Mouse (Mus musculus) R1 (cell line): ENCODE measurements around the gene Prkcg.
"Not testable (repeated sequence)": the region's sequence is repeated elsewhere in the genome, so short reads cannot be mapped to it uniquely, and the experiment has no call there.

Source experiments
- DNase-seq: peaks from one replicate; pipeline ENCODE4 v3.0.0-alpha.2; 2018; ENCODE audit warnings: low read depth, low spot score

The Prkcg gene

DNA sequence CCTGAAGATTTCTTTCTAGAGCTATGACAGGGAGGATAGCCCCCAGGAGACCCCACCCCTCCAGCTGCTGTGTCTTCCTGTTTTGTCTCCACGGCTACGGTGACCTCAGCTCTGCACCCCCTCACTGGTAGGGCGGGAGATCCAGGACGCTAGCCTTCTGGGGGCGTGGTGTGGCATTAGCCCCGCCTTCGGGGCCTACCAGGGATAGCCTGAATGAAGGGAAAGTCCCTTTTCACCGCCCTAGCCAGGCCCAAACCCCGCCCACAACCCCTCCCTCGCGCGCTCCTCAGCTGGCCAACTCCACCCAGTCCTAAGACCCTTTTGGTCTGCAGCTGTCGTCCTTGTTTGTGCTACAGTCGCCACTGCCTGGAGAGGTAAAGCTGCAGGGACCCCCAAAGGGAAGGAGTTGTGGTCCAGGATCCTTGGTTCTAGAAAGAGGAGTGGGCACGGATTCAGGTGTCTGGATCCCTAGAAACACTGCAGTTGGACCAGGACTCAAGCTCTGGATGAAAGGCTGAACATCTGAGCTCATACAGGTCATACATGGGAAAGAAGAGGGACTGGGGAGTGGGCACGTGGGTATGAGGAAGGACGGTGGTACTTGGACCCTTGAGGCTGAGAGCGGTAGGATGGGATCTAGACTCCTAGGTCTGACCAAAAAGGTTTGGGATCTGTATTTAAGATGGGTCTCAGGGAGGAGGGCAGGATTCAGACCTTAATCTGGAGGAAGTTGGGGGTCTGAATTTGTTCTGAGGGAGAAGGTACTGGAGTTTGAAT lies 1.5 kb downstream of the Prkcg start:
- peak; percentile 99 for DNase-seq

DNA sequence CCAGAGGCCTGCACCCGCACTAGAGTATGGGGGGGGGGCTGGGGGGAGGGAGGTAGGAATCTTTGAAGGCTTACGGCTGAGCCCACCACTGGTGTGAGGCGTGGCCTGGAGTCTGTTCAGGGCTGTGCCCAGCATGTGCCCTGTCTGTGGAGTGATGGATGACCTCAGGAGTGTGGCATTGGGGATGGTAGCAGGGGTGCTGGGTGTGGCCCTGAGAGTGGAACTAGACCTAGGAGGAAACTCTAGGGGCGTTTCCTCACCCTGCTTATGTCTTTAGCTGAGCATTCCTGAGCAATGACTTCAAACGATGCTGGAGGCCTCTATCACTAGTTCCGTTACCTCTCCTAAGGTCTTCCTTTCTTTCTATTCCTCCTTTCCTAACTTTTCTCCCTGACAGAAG lies 2.2 kb downstream of the Prkcg start:
- peak; percentile 91 for DNase-seq

DNA sequence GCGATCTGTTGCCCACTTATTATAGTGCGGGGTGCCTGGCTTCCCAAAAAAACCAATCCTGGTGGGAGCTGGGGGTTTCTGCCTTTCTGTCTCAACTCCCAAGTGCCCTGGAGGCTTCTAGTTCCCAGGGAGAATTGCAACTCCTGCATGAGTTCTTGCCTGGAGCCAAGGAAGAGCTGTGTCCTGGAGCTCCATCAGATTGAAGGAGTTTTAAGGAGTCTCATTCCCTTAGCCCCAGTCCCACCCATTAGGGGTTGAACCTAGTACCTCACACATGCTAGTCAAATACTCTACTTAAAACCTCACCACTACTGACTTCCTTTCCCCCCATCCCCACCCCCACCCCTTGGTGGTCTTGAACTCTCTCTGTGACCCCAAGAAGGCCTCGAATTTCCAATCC lies 2.8 kb downstream of the Prkcg start:
- DNase-seq: no peak

DNA sequence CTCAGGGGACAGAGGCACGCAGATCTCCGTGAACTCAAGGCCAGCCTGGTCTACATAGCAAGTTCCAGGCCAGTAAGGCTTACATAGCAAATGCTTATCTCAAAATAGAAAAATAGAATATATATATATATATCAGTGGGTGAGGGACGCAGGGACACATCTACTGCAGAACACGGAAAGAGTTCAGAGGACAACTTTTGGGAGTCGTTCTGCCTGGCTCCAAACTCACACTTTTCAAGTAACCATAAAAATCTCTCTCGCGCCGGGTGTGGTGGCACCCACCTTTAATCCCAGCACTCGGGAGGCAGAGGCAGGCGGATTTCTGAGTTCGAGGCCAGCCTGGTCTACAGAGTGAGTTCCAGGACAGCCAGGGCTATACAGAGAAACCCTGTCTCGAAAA lies 3.3 kb downstream of the Prkcg start:
- DNase-seq: not testable (repeated sequence)

DNA sequence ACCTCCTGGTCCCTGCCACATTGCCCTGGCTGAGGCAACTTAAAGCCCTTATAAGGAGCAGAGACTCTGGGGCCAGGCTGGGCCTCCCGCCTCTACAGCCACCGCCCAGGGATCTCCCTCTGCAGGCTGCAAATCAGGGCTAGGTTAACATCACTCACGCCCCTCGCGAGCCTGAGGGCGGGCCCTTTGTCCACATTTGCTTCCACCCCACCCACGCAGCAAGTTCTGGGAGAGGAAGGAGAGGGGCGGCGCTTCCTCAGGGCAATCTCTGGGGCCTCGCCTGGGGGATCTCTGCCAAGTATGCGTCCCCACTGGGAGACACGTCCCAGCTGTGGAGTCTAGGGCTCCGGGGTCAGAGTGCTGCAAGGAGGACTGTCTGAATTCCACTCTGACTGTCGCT lies 3.8 kb downstream of the Prkcg start:
- peak; percentile 99 for DNase-seq

DNA sequence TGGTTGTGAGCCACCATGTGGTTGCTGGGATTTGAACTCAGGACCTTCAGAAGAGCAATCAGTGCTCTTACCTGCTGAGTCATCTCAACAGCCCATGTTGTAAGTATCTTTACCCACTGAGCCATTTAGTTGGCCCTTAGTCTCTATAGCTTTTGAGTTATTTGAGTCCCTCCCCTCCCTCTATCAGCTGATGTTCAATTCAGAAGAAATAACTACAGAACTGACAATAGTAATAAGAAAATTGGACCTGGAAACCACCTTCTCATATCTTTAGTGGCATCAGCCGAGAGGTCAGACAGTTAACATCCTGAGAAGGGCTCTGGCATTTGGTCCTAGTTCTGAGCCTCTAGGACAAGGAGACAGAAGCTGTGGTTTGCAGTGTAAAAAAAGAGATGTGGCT lies 5.8 kb downstream of the Prkcg start:
- no peak for DNase-seq

DNA sequence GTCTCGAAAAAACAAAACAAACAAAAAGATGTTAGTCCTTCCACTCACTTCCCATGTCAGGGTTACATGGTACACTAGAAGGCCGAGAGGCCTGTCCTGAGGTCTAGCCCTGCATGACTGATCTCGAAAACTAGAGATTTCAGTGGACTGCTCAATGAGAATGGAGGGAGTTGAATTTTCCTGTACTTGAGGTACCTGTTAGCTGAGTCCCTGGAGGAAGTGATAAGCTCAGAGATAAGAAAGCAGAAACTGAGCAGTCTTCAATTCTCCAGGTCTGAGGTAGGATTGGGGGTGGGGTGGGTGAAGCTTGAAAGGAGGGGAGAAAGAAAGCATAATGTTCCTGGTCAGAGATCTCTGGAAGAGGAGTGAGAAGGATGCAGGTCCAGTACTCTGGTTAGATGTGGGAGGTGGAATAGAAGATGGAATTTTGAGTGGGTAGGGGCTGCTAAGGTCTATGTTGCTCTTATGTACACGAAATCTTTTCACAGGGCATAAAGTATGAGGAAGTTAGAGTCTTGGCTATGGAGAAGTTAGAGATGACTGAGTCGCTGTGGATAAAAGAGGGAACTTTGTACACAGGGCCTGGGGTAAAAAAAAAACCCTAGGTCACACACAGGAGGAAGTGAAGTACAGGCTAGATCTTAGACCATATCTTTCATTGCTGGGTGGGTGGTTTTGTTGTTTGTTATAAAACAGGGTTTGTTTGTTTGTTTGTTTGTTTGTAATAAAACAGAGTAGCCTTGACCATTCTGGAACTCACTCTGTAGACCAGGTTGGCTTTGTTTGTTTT lies 6.5 kb downstream of the Prkcg start:
- no peak for DNase-seq

DNA sequence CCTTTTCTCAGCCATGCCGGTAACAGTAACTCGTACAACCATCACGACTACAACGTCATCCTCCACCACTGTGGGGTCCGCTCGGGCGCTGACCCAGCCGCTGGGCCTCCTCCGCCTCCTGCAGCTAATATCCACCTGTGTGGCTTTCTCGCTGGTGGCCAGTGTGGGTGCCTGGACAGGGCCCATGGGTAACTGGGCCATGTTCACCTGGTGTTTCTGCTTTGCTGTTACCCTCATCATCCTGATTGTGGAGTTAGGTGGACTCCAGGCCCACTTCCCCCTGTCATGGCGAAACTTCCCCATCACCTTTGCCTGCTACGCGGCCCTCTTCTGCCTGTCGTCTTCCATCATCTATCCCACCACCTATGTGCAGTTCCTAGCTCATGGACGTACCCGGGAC lies 7.7 kb downstream of the Prkcg start:
- DNase-seq: no peak

DNA sequence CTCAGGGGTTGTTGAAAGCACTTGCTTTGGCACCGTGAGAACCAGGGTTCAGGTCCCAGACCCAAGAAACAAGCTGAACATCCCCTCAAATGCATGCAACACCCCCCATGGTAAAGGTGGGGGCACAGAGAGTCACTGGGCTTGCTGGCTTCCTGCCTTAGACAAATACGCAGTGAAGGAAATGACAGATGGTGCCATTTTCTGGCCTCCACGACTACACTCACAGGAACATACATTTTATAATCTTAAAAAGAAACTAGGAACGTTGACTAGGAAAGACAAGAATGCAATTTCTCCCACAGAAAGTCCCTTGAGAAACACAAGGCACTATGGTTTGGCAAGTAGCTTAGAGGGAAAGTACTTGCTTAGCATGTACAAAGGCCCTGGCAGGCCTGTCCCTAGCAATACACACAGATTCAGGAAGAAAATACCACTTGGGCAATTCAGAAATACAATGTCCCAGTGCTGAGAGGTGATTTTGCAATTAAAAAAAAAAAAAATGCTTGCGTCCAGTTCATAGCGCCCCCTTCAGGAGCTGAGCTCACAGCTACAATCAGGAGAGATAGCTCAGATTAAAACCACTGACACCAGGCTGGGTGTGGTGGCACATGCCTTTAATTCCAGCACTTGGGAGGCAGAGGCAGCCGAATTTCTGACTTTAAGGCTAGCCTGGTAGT lies 11.1 kb downstream of the Prkcg start:
- peak; percentile 90 for DNase-seq

DNA sequence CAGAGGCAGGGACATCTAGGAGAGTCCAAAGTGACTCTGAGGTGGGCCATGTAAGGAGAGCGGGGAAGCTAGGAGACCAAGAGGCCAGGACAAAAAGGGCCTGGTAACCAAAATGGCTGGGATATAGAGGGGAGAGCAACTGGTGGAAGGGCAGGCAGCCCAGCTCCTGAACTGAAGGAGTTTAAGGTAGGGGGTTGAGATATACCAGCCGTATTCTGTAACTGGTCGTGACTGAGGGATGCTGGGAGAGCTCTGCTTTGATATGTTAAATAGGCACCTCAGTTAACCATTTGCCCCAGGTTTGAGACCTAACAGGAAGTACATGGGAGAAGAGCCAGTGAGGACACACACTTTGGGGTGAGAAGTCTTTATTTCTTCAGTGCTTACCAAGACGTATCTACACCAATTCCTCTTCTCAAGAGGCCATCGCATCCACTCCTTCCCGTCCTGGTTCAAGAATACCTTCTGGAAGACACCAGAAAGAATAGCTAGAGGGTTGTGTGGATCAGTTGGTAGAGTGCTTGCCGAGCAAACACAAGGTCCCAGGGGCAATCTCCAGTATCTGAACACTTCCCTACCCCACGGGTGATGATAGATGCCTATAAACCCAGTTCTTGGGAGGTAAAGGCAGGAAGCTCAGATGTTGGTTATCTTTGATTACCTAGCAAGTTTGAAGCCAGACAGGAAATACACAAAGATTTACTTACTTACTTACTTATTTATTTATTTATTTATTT lies 12.1 kb downstream of the Prkcg start:
- peak; percentile 76 for DNase-seq

DNA sequence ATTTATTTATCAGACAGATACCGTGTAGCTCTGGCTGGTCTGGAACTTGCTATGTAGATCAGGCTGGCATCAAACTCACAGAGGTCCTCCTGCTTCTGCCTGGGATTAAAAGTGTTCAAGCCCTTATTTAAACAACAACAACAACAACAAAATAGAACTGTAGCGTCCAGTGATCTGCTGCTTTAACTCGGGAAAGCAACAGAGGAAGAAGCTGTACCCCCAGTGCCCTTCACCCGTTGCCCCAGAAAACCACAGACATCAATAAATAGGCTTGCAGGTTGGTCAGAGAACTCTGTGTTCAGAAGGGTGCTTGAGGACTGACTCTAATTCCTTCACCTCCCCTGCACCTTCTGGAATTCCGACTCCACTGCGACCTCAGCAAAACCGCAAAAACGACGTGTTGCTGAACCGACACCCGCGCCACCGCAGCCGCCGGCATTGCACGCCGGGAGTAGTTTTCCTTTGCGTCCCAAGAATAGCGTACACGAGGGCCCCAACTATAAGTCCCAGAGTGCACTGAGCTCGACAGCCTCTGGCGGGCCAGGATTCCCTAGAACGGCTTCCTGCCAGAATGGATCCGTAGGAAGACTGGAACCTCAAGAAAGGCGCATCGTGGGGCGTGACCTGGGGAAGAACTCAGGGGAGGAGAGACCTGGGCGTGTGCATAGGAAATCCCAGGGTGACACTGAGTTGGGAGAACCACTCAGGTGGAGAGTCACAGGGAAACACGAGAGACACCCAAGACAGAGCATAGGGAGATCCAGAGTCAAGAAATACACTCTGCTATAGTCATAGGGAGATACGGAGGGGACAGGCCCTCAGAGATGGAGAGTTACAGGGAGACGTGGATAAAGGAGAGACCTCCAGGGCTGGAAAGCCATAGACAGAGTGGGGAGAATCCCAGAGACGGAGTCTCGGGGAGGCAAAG lies 12.9 kb downstream of the Prkcg start:
- peak; percentile 80 for DNase-seq

DNA sequence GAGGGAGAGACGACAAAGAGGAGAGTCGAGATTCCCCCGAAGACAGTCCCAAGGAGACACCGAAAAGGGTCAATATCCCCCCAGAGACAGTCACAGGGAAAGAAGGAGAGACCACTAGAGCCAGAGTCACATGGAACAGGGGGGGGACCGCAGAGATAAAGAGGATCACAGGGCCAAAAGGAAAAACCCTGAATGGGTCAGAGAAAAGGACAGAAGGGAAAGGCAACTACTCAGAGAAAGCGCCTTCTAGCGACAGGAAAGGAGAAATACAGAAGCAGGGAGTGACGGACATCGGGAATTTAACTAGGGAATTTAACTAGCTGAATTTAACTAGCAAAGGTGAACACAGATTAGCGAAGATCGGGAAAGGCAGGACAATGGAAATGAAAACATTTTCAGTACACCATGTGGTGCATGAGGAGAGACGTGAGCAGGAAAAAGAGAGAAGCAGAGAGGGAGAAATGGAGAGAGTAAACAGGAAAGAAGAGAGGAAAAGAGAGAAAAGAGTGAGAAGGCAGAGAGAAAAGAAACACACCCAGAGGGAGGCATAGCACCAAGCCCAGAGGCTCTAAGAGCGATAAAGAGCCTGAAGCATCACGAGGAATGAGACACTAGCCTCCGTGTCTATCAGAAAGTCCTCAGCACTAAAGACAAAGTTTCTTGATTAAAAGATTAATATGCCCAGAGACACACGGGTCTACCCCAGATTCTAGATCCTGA lies 13.7 kb downstream of the Prkcg start:
- peak; percentile 85 for DNase-seq

DNA sequence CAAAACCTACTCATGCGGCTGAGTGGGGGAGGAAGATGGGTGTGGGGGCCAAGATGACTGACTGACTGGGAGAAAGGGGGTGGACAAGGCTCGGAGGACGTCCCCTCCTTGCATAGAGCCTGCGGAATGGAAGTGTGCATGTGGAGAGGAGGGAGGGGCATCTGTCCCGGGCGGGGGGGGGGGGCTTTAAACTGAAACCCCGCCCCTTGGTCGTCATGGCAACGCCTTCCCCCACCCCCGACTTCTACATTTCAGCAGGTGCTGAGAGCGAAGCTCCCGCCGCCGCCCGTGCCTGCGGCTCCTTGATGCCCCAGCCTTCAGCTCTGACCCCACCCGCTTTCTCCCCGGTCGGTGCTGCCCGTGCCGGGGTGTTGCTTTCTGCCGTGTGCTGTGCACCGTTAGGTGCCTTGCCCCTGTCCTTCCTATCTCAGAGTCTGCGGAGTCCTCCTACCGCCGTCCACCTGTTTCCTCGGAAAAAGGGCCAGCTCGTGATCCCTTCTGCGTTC lies 14.3 kb downstream of the Prkcg start:
- DNase-seq: peak; percentile 89

DNA sequence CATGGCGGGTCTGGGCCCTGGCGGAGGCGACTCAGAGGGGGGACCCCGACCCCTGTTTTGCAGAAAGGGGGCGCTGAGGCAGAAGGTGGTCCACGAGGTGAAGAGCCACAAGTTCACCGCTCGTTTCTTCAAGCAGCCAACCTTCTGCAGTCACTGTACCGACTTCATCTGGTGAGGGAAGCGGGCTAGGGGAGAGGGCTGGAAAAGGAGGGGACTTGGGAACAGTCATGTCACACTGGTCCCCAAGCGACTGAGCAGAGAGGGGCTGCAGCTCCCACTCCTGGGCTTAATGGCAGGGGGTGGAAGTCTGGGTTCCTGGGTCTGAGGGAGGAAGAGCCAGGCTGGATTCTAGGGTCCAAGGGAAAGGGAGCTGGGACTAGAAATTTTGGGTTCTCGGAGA lies 14.8 kb downstream of the Prkcg start:
- peak; percentile 53 for DNase-seq

DNA sequence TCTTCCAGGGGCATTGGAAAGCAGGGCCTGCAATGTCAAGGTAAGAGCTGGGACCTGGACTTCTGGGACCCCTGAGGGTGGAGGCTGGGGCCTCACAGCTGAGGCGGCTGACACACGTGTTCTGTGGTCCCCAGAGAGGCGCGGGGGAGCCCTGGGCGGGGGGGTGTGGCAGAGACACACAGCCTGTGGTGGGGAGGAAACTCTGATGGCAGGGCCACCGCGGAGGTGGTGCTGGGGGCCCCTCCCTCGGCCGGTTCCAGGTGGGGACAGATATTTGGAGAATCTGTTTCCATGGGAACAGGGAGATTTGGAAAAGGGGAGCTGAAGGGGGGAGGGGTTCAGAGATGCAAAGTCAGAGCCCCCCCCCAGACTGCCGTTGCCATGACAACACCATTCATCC lies 15.3 kb downstream of the Prkcg start:
- peak; percentile 70 for DNase-seq

DNA sequence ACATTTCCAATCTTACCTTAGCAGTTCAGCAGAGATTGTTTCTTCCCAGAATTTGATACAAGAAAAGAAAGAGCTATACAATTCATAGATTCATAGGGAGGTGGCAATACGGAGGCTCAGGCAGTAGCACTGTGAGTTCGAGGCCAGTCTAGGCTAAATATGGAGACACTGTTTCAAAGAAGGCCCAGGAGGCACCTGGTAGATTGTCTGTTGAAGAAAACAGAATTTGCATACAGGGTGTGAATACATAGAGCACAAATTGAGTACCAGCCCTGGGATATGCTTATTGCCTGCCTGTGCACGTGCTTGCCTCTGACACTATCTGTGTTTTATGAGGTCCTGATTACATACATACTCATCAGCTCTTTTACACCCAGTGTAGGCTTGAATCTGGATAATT lies 17.4 kb downstream of the Prkcg start:
- no peak for DNase-seq

DNA sequence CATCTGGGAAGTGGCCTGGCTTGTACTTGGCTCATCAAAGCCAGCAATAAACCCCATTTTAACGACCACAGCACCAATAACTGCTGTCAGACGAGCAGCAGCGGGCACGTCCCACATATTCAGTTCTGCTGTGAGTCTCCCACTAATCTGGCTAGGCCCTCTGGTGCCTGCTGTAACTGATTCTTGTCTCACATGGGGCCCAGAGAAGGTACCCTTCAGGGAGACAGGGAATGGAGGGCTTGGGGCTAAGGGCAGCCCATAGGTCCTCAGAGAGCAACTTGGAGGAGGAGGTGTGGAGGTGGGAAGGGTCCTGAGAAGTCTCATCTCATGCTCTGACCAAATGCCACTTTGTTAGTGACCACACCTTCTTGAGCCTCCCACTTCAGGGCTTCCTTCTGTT lies 19.7 kb downstream of the Prkcg start:
- no peak for DNase-seq

DNA sequence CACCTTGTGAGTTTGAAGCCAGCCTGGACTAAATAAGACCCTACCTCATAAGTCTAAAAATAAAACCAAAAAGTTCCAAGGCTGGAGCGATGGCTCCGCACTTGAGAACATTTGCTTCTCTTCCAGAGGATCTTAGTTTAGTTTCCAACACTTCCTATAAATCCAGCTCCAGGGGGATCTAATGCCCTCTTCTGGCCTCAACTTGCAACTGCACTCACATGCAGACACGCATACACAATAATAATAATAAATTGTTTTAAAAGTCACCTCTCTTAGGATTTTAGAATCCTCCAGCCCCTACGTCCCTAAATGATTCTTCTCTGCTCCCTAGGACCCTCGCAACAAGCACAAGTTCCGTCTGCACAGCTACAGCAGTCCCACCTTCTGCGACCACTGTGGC lies 21.3 kb downstream of the Prkcg start:
- DNase-seq: peak; percentile 59

DNA sequence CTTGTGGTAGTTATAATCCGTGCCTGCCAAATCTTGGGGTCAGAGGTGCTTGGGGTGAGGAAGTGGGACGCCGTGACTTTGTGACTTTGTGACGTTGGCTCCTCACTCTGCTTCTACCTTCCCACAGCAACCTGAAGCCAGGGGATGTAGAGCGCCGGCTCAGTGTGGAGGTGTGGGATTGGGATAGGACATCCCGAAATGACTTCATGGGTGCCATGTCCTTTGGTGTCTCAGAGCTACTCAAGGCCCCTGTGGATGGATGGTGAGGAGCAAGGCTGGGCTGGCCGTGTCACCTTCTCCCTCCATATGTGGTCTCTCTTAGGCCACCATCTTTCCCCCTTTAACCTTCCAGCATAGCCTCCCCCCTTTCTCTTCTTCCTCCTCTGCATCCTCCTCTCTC lies 24.6 kb downstream of the Prkcg start:
- DNase-seq: no peak

DNA sequence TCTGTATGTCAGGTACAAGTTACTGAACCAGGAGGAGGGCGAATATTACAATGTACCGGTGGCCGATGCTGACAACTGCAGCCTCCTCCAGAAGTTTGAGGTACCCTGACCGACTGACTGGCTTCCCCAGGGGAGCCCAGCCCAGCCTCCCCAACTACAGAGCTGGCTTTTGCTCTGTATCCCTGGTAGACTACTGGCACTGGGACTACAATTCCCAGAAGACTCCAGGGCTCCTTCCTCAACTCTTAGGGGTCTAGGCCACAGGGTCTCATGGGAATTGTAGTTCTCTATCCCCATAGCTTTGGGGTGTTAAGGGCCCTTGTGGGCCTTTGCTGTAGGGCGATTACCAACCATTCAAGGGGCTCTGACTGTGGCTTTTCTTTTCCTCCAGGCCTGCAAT lies 25.1 kb downstream of the Prkcg start:
- peak; percentile 28 for DNase-seq
